Mouse (Mus musculus): Measurements from ENCODE around the gene 2610528A11Rik. TPM values are rescaled to one million over a fixed set of nuclear protein-coding genes. Genes with fewer than 3 reads are reported as not detected.
A peak's percentile ranks its signal among the peaks of the same experiment; 100 is the strongest.
"Not testable (repeated sequence)": the region's sequence is repeated elsewhere in the genome, so short reads cannot be mapped to it uniquely, and the experiment has no call there.

The 2610528A11Rik gene
- polyA plus RNA-seq (2014; fragmentation: Nextera tagmentation; extraction: Ambion mirVana), result 0.39 and 0.42 TPM in 2 replicates

- Histone ChIP-seq H3K27me3 (ENCODE audit: control insufficient read depth, insufficient read depth, low read length) (no peaks in the 10 kb centered on the region), H3K9ac (replicated peaks; ENCODE audit: low read length) (no peak within 1 kb of the TSS), H3K4me1 (ENCODE audit: control insufficient read depth, insufficient read depth, low read length) (no peaks in the 10 kb centered on the region), H3K27ac (replicated peaks; ENCODE audit: low read depth, low read length) (no peak within 1 kb of the TSS), H3K4me3 (ENCODE audit: low read depth, low read length) (no peak within 1 kb of the TSS), H3K4me2 (ENCODE audit: low read depth, low read length) (no peak within 1 kb of the TSS), H3K9me3 (replicated peaks; ENCODE audit: control insufficient read depth, low read length) (no peaks in the 10 kb centered on the region), H3K36me3 (replicated peaks; ENCODE audit: control insufficient read depth, insufficient read depth, low read depth, low read length) (no peaks in the 10 kb centered on the region)
- 80% methylated on average over 3 of the region's 3 CpGs for WGBS
- DNase-seq (ENCODE audit: low spot score), result no peak
- no peak for ATAC-seq (replicated peaks; ENCODE audit: insufficient number of reproducible peaks, low FRiP score, low TSS enrichment, low read depth)
These were observed at the start of gene 2610528A11Rik for GRCm38 (mm10) chr14:37113922-37114321. TSS of gene 2610528A11Rik (minus strand) at chr14:37114022.

GRCm38 (mm10) chr14:37163277-37163956, 49.6 kb upstream of the 2610528A11Rik start:
- Histone ChIP-seq H3K27me3 (ENCODE audit: control insufficient read depth, insufficient read depth, low read length) (no peaks in the 10 kb centered on the region), H3K4me3 (ENCODE audit: low read depth, low read length) (no peak overlapping the region), H3K9me3 (replicated peaks; ENCODE audit: control insufficient read depth, low read length) (no peaks in the 10 kb centered on the region), H3K36me3 (replicated peaks; ENCODE audit: control insufficient read depth, insufficient read depth, low read depth, low read length) (no peaks in the 10 kb centered on the region), H3K4me1 (ENCODE audit: control insufficient read depth, insufficient read depth, low read length) (no peaks in the 10 kb centered on the region), H3K9ac (replicated peaks; ENCODE audit: low read length) (no peak overlapping the region), H3K27ac (replicated peaks; ENCODE audit: low read depth, low read length) (no peak overlapping the region), H3K4me2 (ENCODE audit: low read depth, low read length) (no peak overlapping the region)
- ATAC-seq (replicated peaks; ENCODE audit: insufficient number of reproducible peaks, low FRiP score, low TSS enrichment, low read depth) (no peak), DNase-seq (ENCODE audit: low spot score) (no peak)
- WGBS, result 78% methylated on average over 4 of the region's 4 CpGs

- 94% methylated on average over 1 of the region's 1 CpGs for WGBS
- H3K4me1 ChIP-seq (ENCODE audit: control insufficient read depth, insufficient read depth, low read length), result no peaks in the 10 kb centered on the region
- no peaks in the 10 kb centered on the region for H3K9me3 ChIP-seq (replicated peaks; ENCODE audit: control insufficient read depth, low read length)
- no peak overlapping the region for H3K27ac ChIP-seq (replicated peaks; ENCODE audit: low read depth, low read length)
- DNase-seq (ENCODE audit: low spot score) (no peak), ATAC-seq (replicated peaks; ENCODE audit: insufficient number of reproducible peaks, low FRiP score, low TSS enrichment, low read depth) (no peak)
- H3K4me2 ChIP-seq (ENCODE audit: low read depth, low read length), result no peak overlapping the region
- H3K4me3 ChIP-seq (ENCODE audit: low read depth, low read length), result no peak overlapping the region
- no peaks in the 10 kb centered on the region for H3K36me3 ChIP-seq (replicated peaks; ENCODE audit: control insufficient read depth, insufficient read depth, low read depth, low read length)
- no peak overlapping the region for H3K9ac ChIP-seq (replicated peaks; ENCODE audit: low read length)
- no peaks in the 10 kb centered on the region for H3K27me3 ChIP-seq (ENCODE audit: control insufficient read depth, insufficient read depth, low read length)
These were observed 40.6 kb upstream of the 2610528A11Rik start for GRCm38 (mm10) chr14:37154391-37154790.

- DNase-seq (ENCODE audit: low spot score), result no peak
- Histone ChIP-seq H3K36me3 (replicated peaks; ENCODE audit: control insufficient read depth, insufficient read depth, low read depth, low read length) (no peaks in the 10 kb centered on the region), H3K27me3 (ENCODE audit: control insufficient read depth, insufficient read depth, low read length) (no peaks in the 10 kb centered on the region), H3K4me1 (ENCODE audit: control insufficient read depth, insufficient read depth, low read length) (no peaks in the 10 kb centered on the region), H3K9me3 (replicated peaks; ENCODE audit: control insufficient read depth, low read length) (no peaks in the 10 kb centered on the region), H3K4me2 (ENCODE audit: low read depth, low read length) (no peak overlapping the region), H3K27ac (replicated peaks; ENCODE audit: low read depth, low read length) (no peak overlapping the region), H3K9ac (replicated peaks; ENCODE audit: low read length) (no peak overlapping the region), H3K4me3 (ENCODE audit: low read depth, low read length) (no peak overlapping the region)
- ATAC-seq (replicated peaks; ENCODE audit: insufficient number of reproducible peaks, low FRiP score, low TSS enrichment, low read depth), result no peak
- WGBS, result 63% methylated on average over 8 of the region's 8 CpGs
These were observed 25.4 kb upstream of the 2610528A11Rik start for GRCm38 (mm10) chr14:37139051-37139710.

- not testable (repeated sequence) for H3K27me3 ChIP-seq (ENCODE audit: control insufficient read depth, insufficient read depth, low read length); H3K9ac ChIP-seq (replicated peaks; ENCODE audit: low read length); H3K36me3 ChIP-seq (replicated peaks; ENCODE audit: control insufficient read depth, insufficient read depth, low read depth, low read length); H3K4me3 ChIP-seq (ENCODE audit: low read depth, low read length); DNase-seq (ENCODE audit: low spot score); H3K4me1 ChIP-seq (ENCODE audit: control insufficient read depth, insufficient read depth, low read length); H3K4me2 ChIP-seq (ENCODE audit: low read depth, low read length); H3K27ac ChIP-seq (replicated peaks; ENCODE audit: low read depth, low read length); H3K9me3 ChIP-seq (replicated peaks; ENCODE audit: control insufficient read depth, low read length); ATAC-seq (replicated peaks; ENCODE audit: insufficient number of reproducible peaks, low FRiP score, low TSS enrichment, low read depth)
- WGBS, result 81% methylated on average over 2 of the region's 3 CpGs
These were observed 23.8 kb upstream of the 2610528A11Rik start for GRCm38 (mm10) chr14:37137596-37137995.

- no peak overlapping the region for H3K4me2 ChIP-seq (ENCODE audit: low read depth, low read length)
- no peaks in the 10 kb centered on the region for H3K4me1 ChIP-seq (ENCODE audit: control insufficient read depth, insufficient read depth, low read length)
- no peaks in the 10 kb centered on the region for H3K27me3 ChIP-seq (ENCODE audit: control insufficient read depth, insufficient read depth, low read length)
- no peaks in the 10 kb centered on the region for H3K9me3 ChIP-seq (replicated peaks; ENCODE audit: control insufficient read depth, low read length)
- no peak overlapping the region for H3K4me3 ChIP-seq (ENCODE audit: low read depth, low read length)
- H3K9ac ChIP-seq (replicated peaks; ENCODE audit: low read length), result no peak overlapping the region
- no peak overlapping the region for H3K27ac ChIP-seq (replicated peaks; ENCODE audit: low read depth, low read length)
- 79% methylated on average over 4 of the region's 4 CpGs for WGBS
- peaks cover 3% of the 10 kb centered on the region; the same call in 1 of the 2 replicates for H3K36me3 ChIP-seq (replicated peaks; ENCODE audit: control insufficient read depth, insufficient read depth, low read depth, low read length)
- no peak for DNase-seq (ENCODE audit: low spot score)
- ATAC-seq (replicated peaks; ENCODE audit: insufficient number of reproducible peaks, low FRiP score, low TSS enrichment, low read depth), result no peak
These were observed 22.3 kb upstream of the 2610528A11Rik start for GRCm38 (mm10) chr14:37136110-37136509.

GRCm38 (mm10) chr14:37135671-37136070, 21.8 kb upstream of the 2610528A11Rik start:
- peak overlapping the region; percentile 89 for H3K4me3 ChIP-seq (ENCODE audit: low read depth, low read length)
- no peaks in the 10 kb centered on the region for H3K9me3 ChIP-seq (replicated peaks; ENCODE audit: control insufficient read depth, low read length)
- DNase-seq (ENCODE audit: low spot score) (peak; percentile 4), ATAC-seq (replicated peaks; ENCODE audit: insufficient number of reproducible peaks, low FRiP score, low TSS enrichment, low read depth) (no peak; the same call in 1 of the 2 replicates)
- peak overlapping the region; percentile 43; the same call in 1 of the 2 replicates for H3K9ac ChIP-seq (replicated peaks; ENCODE audit: low read length)
- peak overlapping the region; percentile 56 for H3K4me2 ChIP-seq (ENCODE audit: low read depth, low read length)
- no peaks in the 10 kb centered on the region for H3K27me3 ChIP-seq (ENCODE audit: control insufficient read depth, insufficient read depth, low read length)
- H3K4me1 ChIP-seq (ENCODE audit: control insufficient read depth, insufficient read depth, low read length), result no peaks in the 10 kb centered on the region
- H3K27ac ChIP-seq (replicated peaks; ENCODE audit: low read depth, low read length), result no peak overlapping the region
- 2% methylated on average over 10 of the region's 10 CpGs for WGBS
- peaks cover 3% of the 10 kb centered on the region; the same call in 1 of the 2 replicates for H3K36me3 ChIP-seq (replicated peaks; ENCODE audit: control insufficient read depth, insufficient read depth, low read depth, low read length)

GRCm38 (mm10) chr14:37135127-37135593, 21.3 kb upstream of the 2610528A11Rik start, which contains the start of gene Ghitm:
TSS of gene Ghitm (minus strand) at chr14:37135272.
- ATAC-seq (replicated peaks; ENCODE audit: insufficient number of reproducible peaks, low FRiP score, low TSS enrichment, low read depth) (peak; percentile 99), DNase-seq (ENCODE audit: low spot score) (peak; percentile 97)
- Histone ChIP-seq H3K27ac (replicated peaks; ENCODE audit: low read depth, low read length) (no peak within 1 kb of the TSS), H3K4me2 (ENCODE audit: low read depth, low read length) (peak within 1 kb of the TSS; percentile 56), H3K9ac (replicated peaks; ENCODE audit: low read length) (peak within 1 kb of the TSS; percentile 84), H3K4me3 (ENCODE audit: low read depth, low read length) (peak within 1 kb of the TSS; percentile 89), H3K27me3 (ENCODE audit: control insufficient read depth, insufficient read depth, low read length) (no peaks in the 10 kb centered on the region), H3K9me3 (replicated peaks; ENCODE audit: control insufficient read depth, low read length) (no peaks in the 10 kb centered on the region), H3K4me1 (ENCODE audit: control insufficient read depth, insufficient read depth, low read length) (no peaks in the 10 kb centered on the region), H3K36me3 (replicated peaks; ENCODE audit: control insufficient read depth, insufficient read depth, low read depth, low read length) (peaks cover 3% of the 10 kb centered on the region; the same call in 1 of the 2 replicates)
- under 1% methylated on average over 38 of the region's 38 CpGs for WGBS
